Mouse (Mus musculus) myocyte (in vitro differentiated cells): ENCODE data around the gene Ggact. TPM values are rescaled to one million over a fixed set of nuclear protein-coding genes. Genes with fewer than 3 reads are reported as not detected.

Experiments
- H3K27me3 ChIP-seq: one replicate; pipeline ENCODE4 v1.6.1; 2011; ENCODE audit not compliant: control insufficient read depth, insufficient read depth, insufficient read length
- H3K36me3 ChIP-seq: one replicate; pipeline ENCODE4 v1.6.1; 2011; ENCODE audit not compliant: control insufficient read depth, insufficient read depth
- H3K4me2 ChIP-seq: one replicate; pipeline ENCODE4 v1.6.1; 2011; ENCODE audit warnings: low read depth, control low read depth
- H3K4me3 ChIP-seq: one replicate; pipeline ENCODE4 v1.5.1; 2011; ENCODE audit warnings: mild to moderate bottlenecking, control low read depth, moderate library complexity
- H3K79me2 ChIP-seq: one replicate; pipeline ENCODE4 v1.6.1; 2011; ENCODE audit not compliant: control insufficient read depth, insufficient read depth
- H3ac ChIP-seq: one replicate; pipeline ENCODE4 v1.6.1; 2011; ENCODE audit not compliant: control insufficient read depth, insufficient read length
- CEBPB ChIP-seq: IDR thresholded peaks from 2 replicates; pipeline ENCODE4 v1.6.1; 2011; ENCODE audit warnings: mild to moderate bottlenecking, moderate library complexity; ENCODE audit not compliant: poor library complexity, insufficient read depth, severe bottlenecking
- E2F4 ChIP-seq: IDR thresholded peaks from one replicate; pipeline ENCODE4 v1.6.1; 2011; ENCODE audit warnings: mild to moderate bottlenecking, control low read depth, moderate library complexity; ENCODE audit not compliant: insufficient read depth
- MAX ChIP-seq: IDR thresholded peaks from one replicate; pipeline ENCODE4 v1.6.1; 2011; ENCODE audit warnings: low read depth, mild to moderate bottlenecking, control low read depth
- MYOD1 ChIP-seq, 3 experiments: IDR thresholded peaks; one replicate each; pipeline ENCODE4 v1.6.1; 2011; ENCODE audit warnings: control low read depth in 2 of 3, low read depth in 2 of 3, mild to moderate bottlenecking in 2 of 3, moderate library complexity in 1 of 3; ENCODE audit not compliant: insufficient read length in 2 of 3, control insufficient read depth in 1 of 3
- MYOG ChIP-seq, 3 experiments: IDR thresholded peaks; one replicate each; pipeline ENCODE4 v1.6.1; 2011; ENCODE audit warnings: control low read depth in 2 of 3, low read depth in 2 of 3, mild to moderate bottlenecking in 2 of 3; ENCODE audit not compliant: insufficient read length in 2 of 3, control insufficient read depth in 1 of 3, insufficient read depth in 1 of 3
- POLR2A ChIP-seq: IDR thresholded peaks from one replicate; pipeline ENCODE4 v1.6.1; 2011; ENCODE audit warnings: low read depth, mild to moderate bottlenecking, control low read depth, moderate library complexity; ENCODE audit not compliant: insufficient read length
- POLR2AphosphoS2 ChIP-seq: IDR thresholded peaks from one replicate; pipeline ENCODE4 v1.6.1; 2011; ENCODE audit warnings: low read depth, control low read depth; ENCODE audit not compliant: insufficient read length
- REST ChIP-seq: IDR thresholded peaks from one replicate; pipeline ENCODE4 v1.6.1; 2011; ENCODE audit warnings: mild to moderate bottlenecking, control low read depth, moderate library complexity; ENCODE audit not compliant: insufficient read depth, insufficient read length
- SRF ChIP-seq: IDR thresholded peaks from one replicate; pipeline ENCODE4 v1.6.1; 2011; ENCODE audit warnings: low read depth; ENCODE audit not compliant: control insufficient read depth, insufficient read length
- TCF12 ChIP-seq: IDR thresholded peaks from one replicate; pipeline ENCODE4 v1.6.1; 2011; ENCODE audit warnings: mild to moderate bottlenecking, control low read depth; ENCODE audit not compliant: poor library complexity, insufficient read depth, severe bottlenecking
- TCF3 ChIP-seq: IDR thresholded peaks from one replicate; pipeline ENCODE4 v1.6.1; 2011; ENCODE audit warnings: low read depth, control low read depth; ENCODE audit not compliant: insufficient read length
- USF1 ChIP-seq: IDR thresholded peaks from one replicate; pipeline ENCODE4 v1.6.1; 2011; ENCODE audit warnings: low read depth, mild to moderate bottlenecking, control low read depth, moderate library complexity
- polyA plus RNA-seq: library from polyadenylated mRNA; unstranded; fragments of >200 nt; fragmentation: generic; extraction: Trizol; gene quantifications from one replicate; pipeline ENCODE4 v1.2.1, GENCODE M21; 2012; ENCODE audit warnings: missing spikeins

Gene Ggact
- polyA plus RNA-seq, 1 experiment = 17.0 TPM

DNA sequence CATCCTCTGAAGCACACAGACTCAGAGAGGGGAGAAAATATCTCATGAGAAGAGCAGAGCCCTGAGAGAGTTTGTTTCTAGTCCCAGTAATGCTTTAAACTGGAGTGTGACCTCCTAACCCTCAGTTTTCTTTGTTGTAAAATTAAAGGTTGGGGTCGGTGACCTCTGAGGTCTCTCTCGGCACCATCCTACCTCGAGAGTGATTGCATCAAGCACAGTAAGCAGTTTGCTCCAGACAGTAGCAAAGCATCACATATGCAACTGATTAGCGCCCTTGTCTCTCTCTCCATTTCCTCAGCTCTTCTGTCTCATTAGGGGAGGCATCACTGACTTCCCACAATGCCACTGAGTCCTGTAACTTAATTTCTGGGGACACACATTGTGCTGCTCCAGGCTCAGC is 77.3 kb downstream of the Ggact start:
- TF ChIP-seq TCF3 = no peak
- TF ChIP-seq CEBPB = no peak
- no peak for TF ChIP-seq USF1
- no peak for TF ChIP-seq REST
- no peak for TF ChIP-seq SRF
- TF ChIP-seq MAX = no peak
- no peak for TF ChIP-seq POLR2AphosphoS2
- TF ChIP-seq TCF12 = no peak
- no peak for TF ChIP-seq E2F4
- TF ChIP-seq POLR2A = no peak
- no peak for TF ChIP-seq MYOD1 (IDR thresholded peaks at IDR 0.05; ENCODE audit: control insufficient read depth in 1 of 3, insufficient read length in 2 of 3, low read depth in 2 of 3)
- TF ChIP-seq MYOG (IDR thresholded peaks at IDR 0.05; ENCODE audit: control insufficient read depth in 1 of 3, insufficient read depth in 1 of 3, insufficient read length in 2 of 3, low read depth in 2 of 3) = no peak
- Histone ChIP-seq H3K4me2 (no peak overlapping the region), H3K4me3 (no peak overlapping the region)

GRCm38 (mm10) chr14:122835487-122836190 is 77.9 kb downstream of the Ggact start:
- H3K36me3 ChIP-seq = no peaks in the 10 kb centered on the region
- no peaks in the 10 kb centered on the region for H3K27me3 ChIP-seq
- no peak overlapping the region for H3K4me3 ChIP-seq
- H3K79me2 ChIP-seq = no peaks in the 10 kb centered on the region
- TF ChIP-seq POLR2A (no peak), TCF3 (no peak), CEBPB (no peak), MYOG (IDR thresholded peaks at IDR 0.05; ENCODE audit: control insufficient read depth in 1 of 3, insufficient read depth in 1 of 3, insufficient read length in 2 of 3, low read depth in 2 of 3) (no peak), E2F4 (no peak), MAX (no peak)
- H3K4me2 ChIP-seq = no peak overlapping the region
- H3ac ChIP-seq = no peak overlapping the region

More for the DNA sequence above, 77.3 kb downstream of the Ggact start:
- Histone ChIP-seq H3K36me3 (no peaks in the 10 kb centered on the region), H3K79me2 (no peaks in the 10 kb centered on the region), H3ac (no peak overlapping the region), H3K27me3 (no peaks in the 10 kb centered on the region)

DNA sequence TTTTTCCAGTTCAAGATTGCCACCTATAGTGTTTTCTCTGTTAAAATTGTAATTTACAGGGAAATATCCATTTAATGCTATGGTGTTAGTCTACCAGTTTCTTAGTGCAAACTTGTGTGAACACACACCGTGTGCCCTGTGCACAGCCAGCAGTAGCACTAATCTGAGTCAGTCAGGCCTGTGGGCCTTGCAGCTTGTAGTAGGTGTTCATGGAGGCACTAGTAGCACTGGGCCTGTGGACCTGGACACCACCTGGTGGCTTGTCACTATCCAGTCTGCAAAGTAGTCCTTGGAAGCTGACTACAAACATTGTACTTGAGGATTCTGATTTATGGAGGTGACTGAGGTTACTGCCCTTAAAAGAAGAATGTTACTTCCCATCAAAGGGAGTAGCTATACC is 78.8 kb downstream of the Ggact start:
- H3K36me3 ChIP-seq = no peaks in the 10 kb centered on the region
- no peak overlapping the region for H3K4me2 ChIP-seq
- H3K79me2 ChIP-seq = no peaks in the 10 kb centered on the region
- no peak overlapping the region for H3K4me3 ChIP-seq
- no peaks in the 10 kb centered on the region for H3K27me3 ChIP-seq
- TF ChIP-seq MAX (no peak), POLR2AphosphoS2 (no peak)
- H3ac ChIP-seq = no peak overlapping the region

GRCm38 (mm10) chr14:122833666-122834065 is 79.9 kb downstream of the Ggact start:
- H3K4me3 ChIP-seq = no peak overlapping the region
- H3K4me2 ChIP-seq = no peak overlapping the region
- no peaks in the 10 kb centered on the region for H3K36me3 ChIP-seq
- TF ChIP-seq TCF3 = no peak
- TF ChIP-seq MYOD1 (IDR thresholded peaks at IDR 0.05; ENCODE audit: control insufficient read depth in 1 of 3, insufficient read length in 2 of 3, low read depth in 2 of 3) = no peak
- TF ChIP-seq TCF12 = no peak
- TF ChIP-seq CEBPB = no peak
- no peak for TF ChIP-seq E2F4
- H3K79me2 ChIP-seq = no peaks in the 10 kb centered on the region
- H3K27me3 ChIP-seq = no peaks in the 10 kb centered on the region
- no peak overlapping the region for H3ac ChIP-seq

DNA sequence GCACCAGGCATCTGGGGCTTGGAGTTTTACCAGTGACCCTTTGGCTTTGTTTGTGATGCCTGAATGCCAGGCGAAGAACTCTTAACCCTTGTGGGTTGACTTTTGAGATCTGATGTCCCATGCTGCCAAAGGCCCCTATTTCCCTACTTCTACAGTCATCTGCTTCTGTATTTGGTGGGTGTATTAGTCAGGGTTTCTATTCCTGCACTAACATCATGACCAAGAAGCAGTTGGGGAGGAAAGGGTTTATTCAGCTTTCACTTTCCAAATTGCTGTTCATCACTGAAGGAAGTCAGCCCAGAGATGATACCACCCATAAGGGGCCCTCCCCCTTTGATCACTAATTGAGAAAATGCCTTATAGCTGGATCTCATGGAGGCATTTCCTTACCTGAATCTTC is 83.1 kb downstream of the Ggact start:
- no peak overlapping the region for H3ac ChIP-seq
- H3K4me3 ChIP-seq = no peak overlapping the region
- no peak for TF ChIP-seq SRF
- TF ChIP-seq POLR2AphosphoS2 = no peak
- no peak for TF ChIP-seq TCF12
- no peak for TF ChIP-seq MAX
- TF ChIP-seq CEBPB = no peak
- no peak for TF ChIP-seq REST
- TF ChIP-seq MYOD1 (IDR thresholded peaks at IDR 0.05; ENCODE audit: control insufficient read depth in 1 of 3, insufficient read length in 2 of 3, low read depth in 2 of 3) = no peak
- TF ChIP-seq POLR2A = no peak
- TF ChIP-seq TCF3 = no peak
- TF ChIP-seq MYOG (IDR thresholded peaks at IDR 0.05; ENCODE audit: control insufficient read depth in 1 of 3, insufficient read depth in 1 of 3, insufficient read length in 2 of 3, low read depth in 2 of 3) = no peak
- no peak for TF ChIP-seq USF1
- TF ChIP-seq E2F4 = no peak
- H3K27me3 ChIP-seq = no peaks in the 10 kb centered on the region
- H3K79me2 ChIP-seq = no peaks in the 10 kb centered on the region
- H3K36me3 ChIP-seq = no peaks in the 10 kb centered on the region
- no peak overlapping the region for H3K4me2 ChIP-seq
